8 mouse cellular contexts compared by ENCODE assay signal in genomic region chr19:12488969-12489674, GRCm38 (mm10). TPM values are rescaled to one million over a fixed set of nuclear protein-coding genes. Genes with fewer than 3 reads are reported as not detected.
DNase-seq lines count a peak whose midpoint lies in the region; ATAC-seq and TF ChIP-seq lines count a peak whose summit lies in the region.

No protein-coding gene starts in this region.

- H3K27ac ChIP-seq in embryonic facial prominence, embryonic 11.5 days (replicated peaks; ENCODE audit: low read depth, low read length), result peak overlapping the region; percentile 67
- peak overlapping the region; percentile 97 for H3K27ac ChIP-seq in hindbrain, embryonic 13.5 days
- H3K27ac ChIP-seq in limb, embryonic 14.5 days (replicated peaks; ENCODE audit: low read depth, low read length), result no peak overlapping the region
- H3K27ac ChIP-seq in neural tube, embryonic 14.5 days (ENCODE audit: low read depth, low read length), result peak overlapping the region; percentile 70; the same call in 1 of the 2 replicates

- no peak for TF ChIP-seq POLR2A in limb, embryonic 14.5 days (IDR thresholded peaks at IDR 0.05; ENCODE audit: borderline replicate concordance, extremely low read depth, insufficient read depth, insufficient read length)

- no peaks in the 10 kb centered on the region for H3K27me3 ChIP-seq in embryonic facial prominence, embryonic 11.5 days (ENCODE audit: control insufficient read depth, insufficient read depth, low read length)
- H3K27me3 ChIP-seq in hindbrain, embryonic 13.5 days, result no peaks in the 10 kb centered on the region
- H3K27me3 ChIP-seq in limb, embryonic 14.5 days (ENCODE audit: control insufficient read depth, insufficient read depth, low read length), result no peaks in the 10 kb centered on the region
- no peaks in the 10 kb centered on the region for H3K27me3 ChIP-seq in neural tube, embryonic 14.5 days (ENCODE audit: control insufficient read depth, insufficient read depth, low read length)

- H3K4me1 ChIP-seq in embryonic facial prominence, embryonic 11.5 days (ENCODE audit: control insufficient read depth, insufficient read depth, low read length), result peaks cover 3% of the 10 kb centered on the region; the same call in 1 of the 2 replicates
- peaks cover 80% of the 10 kb centered on the region for H3K4me1 ChIP-seq in hindbrain, embryonic 13.5 days (replicated peaks)
- peaks cover 3% of the 10 kb centered on the region; the same call in 1 of the 2 replicates for H3K4me1 ChIP-seq in limb, embryonic 14.5 days (ENCODE audit: control insufficient read depth, insufficient read depth, low read length)
- peaks cover 26% of the 10 kb centered on the region; the same call in 1 of the 2 replicates for H3K4me1 ChIP-seq in neural tube, embryonic 14.5 days (ENCODE audit: control insufficient read depth, insufficient read depth, low read length)

- no peak overlapping the region; the same call in 1 of the 2 replicates for H3K4me2 ChIP-seq in embryonic facial prominence, embryonic 11.5 days (ENCODE audit: low read depth, low read length)
- peak overlapping the region; percentile 11; the same call in 1 of the 2 replicates for H3K4me2 ChIP-seq in hindbrain, embryonic 13.5 days
- no peak overlapping the region for H3K4me2 ChIP-seq in limb, embryonic 14.5 days (replicated peaks; ENCODE audit: low read depth, low read length, severe bottlenecking)
- H3K4me2 ChIP-seq in neural tube, embryonic 14.5 days (ENCODE audit: low read depth, low read length), result no peak overlapping the region

- no peak overlapping the region for H3K9ac ChIP-seq in embryonic facial prominence, embryonic 11.5 days (replicated peaks; ENCODE audit: low read length)
- 0 out of 2 replicates have a peak overlapping the region, but pooled peaks have one; percentile 5 for H3K9ac ChIP-seq in hindbrain, embryonic 13.5 days
- no peak overlapping the region for H3K9ac ChIP-seq in limb, embryonic 14.5 days (ENCODE audit: low read depth, low read length, severe bottlenecking)
- no peak overlapping the region for H3K9ac ChIP-seq in neural tube, embryonic 14.5 days (replicated peaks; ENCODE audit: low read depth, low read length)

- DNase-seq in adrenal gland, adult (ENCODE audit: inconsistent age in 2 of 2, low spot score in 1 of 2), result peak; percentile 33 to 75
- no peak for DNase-seq in adrenal gland, adult 8-10 months
- peak; percentile 78 for DNase-seq in embryonic facial prominence, embryonic 11.5 days (ENCODE audit: low spot score)
- DNase-seq in limb, embryonic 14.5 days (ENCODE audit: low spot score), result no peak
- no peak for DNase-seq in thymus, postnatal 0 days (ENCODE audit: low spot score)
- no peak for DNase-seq in frontal cortex, postnatal 25 days (ENCODE audit: low spot score in 2 of 2)

- ATAC-seq in embryonic facial prominence, embryonic 11.5 days (replicated peaks; ENCODE audit: insufficient number of reproducible peaks, low FRiP score, low TSS enrichment, low read depth), result peak; percentile 85
- peak; percentile 82 for ATAC-seq in hindbrain, embryonic 13.5 days (ENCODE audit: low FRiP score)
- peak; percentile 45; the same call in 1 of the 2 replicates for ATAC-seq in limb, embryonic 14.5 days (ENCODE audit: low FRiP score, low read depth)
- peak; percentile 82 for ATAC-seq in neural tube, embryonic 14.5 days (ENCODE audit: low read depth)

- H3K9me3 ChIP-seq in embryonic facial prominence, embryonic 11.5 days (replicated peaks; ENCODE audit: control insufficient read depth, low read length), result no peaks in the 10 kb centered on the region
- no peaks in the 10 kb centered on the region for H3K9me3 ChIP-seq in hindbrain, embryonic 13.5 days
- H3K9me3 ChIP-seq in limb, embryonic 14.5 days (ENCODE audit: control insufficient read depth, low read length), result no peaks in the 10 kb centered on the region
- H3K9me3 ChIP-seq in neural tube, embryonic 14.5 days (ENCODE audit: control insufficient read depth, low read length), result no peaks in the 10 kb centered on the region

- H3K4me3 ChIP-seq in embryonic facial prominence, embryonic 11.5 days (ENCODE audit: low read depth, low read length), result no peak overlapping the region
- H3K4me3 ChIP-seq in hindbrain, embryonic 13.5 days, result no peak overlapping the region
- H3K4me3 ChIP-seq in limb, embryonic 14.5 days (replicated peaks; ENCODE audit: low read length), result no peak overlapping the region
- no peak overlapping the region for H3K4me3 ChIP-seq in neural tube, embryonic 14.5 days (ENCODE audit: low read depth, low read length)

- H3K36me3 ChIP-seq in embryonic facial prominence, embryonic 11.5 days (replicated peaks; ENCODE audit: control insufficient read depth, insufficient read depth, low read depth, low read length), result no peaks in the 10 kb centered on the region
- peaks cover 46% of the 10 kb centered on the region for H3K36me3 ChIP-seq in hindbrain, embryonic 13.5 days
- H3K36me3 ChIP-seq in limb, embryonic 14.5 days (ENCODE audit: control insufficient read depth, insufficient read depth, low read length), result peaks cover 21% of the 10 kb centered on the region; the same call in 1 of the 2 replicates
- H3K36me3 ChIP-seq in neural tube, embryonic 14.5 days (ENCODE audit: control insufficient read depth, insufficient read depth, low read length), result peaks cover 27% of the 10 kb centered on the region

- 12% methylated on average over 8 of the region's 8 CpGs for WGBS in embryonic facial prominence, embryonic 11.5 days
- WGBS in hindbrain, embryonic 13.5 days, result 7% methylated on average over 8 of the region's 8 CpGs
- 46% methylated on average over 8 of the region's 8 CpGs for WGBS in limb, embryonic 14.5 days
- WGBS in neural tube, embryonic 14.5 days, result 4% methylated on average over 8 of the region's 8 CpGs

RNA-seq across cellular contexts. Expression of gene Dtx4, which starts 12.1 kb away (rescaled TPM):
- 10 to 100 TPM; 12.6 to 26.3 (median 19.7) TPM for total RNA-seq in adrenal gland, adult 8-10 months (2022)
- polyA plus RNA-seq in embryonic facial prominence, embryonic 11.5 days (2014; fragmentation: Nextera tagmentation; extraction: Ambion mirVana), result 14.0 and 14.4 TPM in 2 replicates
- 34.8 and 36.8 TPM in 2 replicates for polyA plus RNA-seq in hindbrain, embryonic 13.5 days (2015; fragmentation: Nextera tagmentation; extraction: Ambion mirVana)
- polyA plus RNA-seq in limb, embryonic 14.5 days (2012; rRNA removed), result 10.3 and 10.6 TPM in 2 replicates
- 10.4 TPM in 2 replicates for polyA plus RNA-seq in limb, embryonic 14.5 days (2014; fragmentation: Nextera tagmentation; extraction: Ambion mirVana)
- polyA plus RNA-seq in neural tube, embryonic 14.5 days (2014; fragmentation: Nextera tagmentation; extraction: Ambion mirVana), result 37.7 and 47.6 TPM in 2 replicates
- 3.4 and 4.3 TPM in 2 replicates for polyA plus RNA-seq in thymus, postnatal 0 days (2015; fragmentation: Nextera tagmentation; extraction: Ambion mirVana)

RNA-seq across cellular contexts. Expression of gene Mpeg1, which starts 28.5 kb away (rescaled TPM):
- 10 to 100 TPM; 29.9 to 72.1 (median 53.2) TPM for total RNA-seq in adrenal gland, adult 8-10 months (2022)
- 0.39 and 0.60 TPM in 2 replicates for polyA plus RNA-seq in embryonic facial prominence, embryonic 11.5 days (2014; fragmentation: Nextera tagmentation; extraction: Ambion mirVana)
- 0.47 and 0.78 TPM in 2 replicates for polyA plus RNA-seq in hindbrain, embryonic 13.5 days (2015; fragmentation: Nextera tagmentation; extraction: Ambion mirVana)
- 3.5 and 3.6 TPM in 2 replicates for polyA plus RNA-seq in limb, embryonic 14.5 days (2012; rRNA removed)
- 0.92 and 1.00 TPM in 2 replicates for polyA plus RNA-seq in limb, embryonic 14.5 days (2014; fragmentation: Nextera tagmentation; extraction: Ambion mirVana)
- polyA plus RNA-seq in neural tube, embryonic 14.5 days (2014; fragmentation: Nextera tagmentation; extraction: Ambion mirVana), result 1.3 and 1.5 TPM in 2 replicates
- polyA plus RNA-seq in thymus, postnatal 0 days (2015; fragmentation: Nextera tagmentation; extraction: Ambion mirVana), result 2.6 and 2.9 TPM in 2 replicates

RNA-seq across cellular contexts. Expression of gene Fam111a, which starts 56.4 kb away (rescaled TPM):
- total RNA-seq in adrenal gland, adult 8-10 months (2022), result 1 to 10 TPM; 2.2 to 5.5 (median 4.6) TPM
- 29.4 and 33.4 TPM in 2 replicates for polyA plus RNA-seq in embryonic facial prominence, embryonic 11.5 days (2014; fragmentation: Nextera tagmentation; extraction: Ambion mirVana)
- 7.8 and 8.0 TPM in 2 replicates for polyA plus RNA-seq in hindbrain, embryonic 13.5 days (2015; fragmentation: Nextera tagmentation; extraction: Ambion mirVana)
- polyA plus RNA-seq in limb, embryonic 14.5 days (2012; rRNA removed), result 11.0 and 17.1 TPM in 2 replicates
- polyA plus RNA-seq in limb, embryonic 14.5 days (2014; fragmentation: Nextera tagmentation; extraction: Ambion mirVana), result 23.8 and 25.1 TPM in 2 replicates
- polyA plus RNA-seq in neural tube, embryonic 14.5 days (2014; fragmentation: Nextera tagmentation; extraction: Ambion mirVana), result 5.1 and 7.3 TPM in 2 replicates
- 32.3 and 35.0 TPM in 2 replicates for polyA plus RNA-seq in thymus, postnatal 0 days (2015; fragmentation: Nextera tagmentation; extraction: Ambion mirVana)

Comparison
In these comparisons a context has a peak if more than half of its experiments do, and no peak if none do; other contexts are left out.
1. DNase-seq: peak in adrenal gland, adult (2 of 2) and embryonic facial prominence, embryonic 11.5 days (single experiment); none in adrenal gland, adult 8-10 months (single experiment), limb, embryonic 14.5 days (single experiment), thymus, postnatal 0 days (single experiment) and frontal cortex, postnatal 25 days (0 of 2).
2. Peak in every context shown above with its lines, with median percentiles within 50 percentile points of each other: ATAC-seq.